In genomic region chr14:48661646-48662567, GRCm38 (mm10) we compare ENCODE assay signal across 13 mouse cellular contexts. TPM values are rescaled to one million over a fixed set of nuclear protein-coding genes. Genes with fewer than 3 reads are reported as not detected.
A peak's percentile ranks its signal among the peaks of the same experiment; 100 is the strongest.
DNase-seq lines count a peak whose midpoint lies in the region; ATAC-seq and TF ChIP-seq lines count a peak whose summit lies in the region.
"Had no signal": no experiment of that assay in that cellular context is flagged by ENCODE, and none has a peak within 500 bp of the region (broad histone marks: within the 10 kb centered on the region; RNA-seq: fewer than 3 reads in every experiment).

No protein-coding gene starts in this region.

- ATAC-seq in heart, embryonic 12.5 days (ENCODE audit: insufficient number of reproducible peaks, low FRiP score) = no peak
- ATAC-seq in embryonic facial prominence, embryonic 12.5 days (ENCODE audit: insufficient number of reproducible peaks, insufficient read depth, low FRiP score, low TSS enrichment) = no peak
- no peak for ATAC-seq in hindbrain, embryonic 13.5 days (ENCODE audit: low FRiP score)
- ATAC-seq: inflammation-experienced regulatory T-cells, adult 6 months had no signal

- DNase-seq in heart, adult 18-20 months = no peak
- DNase-seq in retina, embryonic 14.5 days (ENCODE audit: low spot score) = peak; percentile 52
- no peak for DNase-seq in left cerebral cortex, adult 2 months (ENCODE audit: extremely low spot score in 1 of 2, low spot score in 2 of 2)
- no peak for DNase-seq in urinary bladder, postnatal 14 days (ENCODE audit: low spot score)
- DNase-seq in cerebellum, adult 18-20 months = no peak
- DNase-seq: layer of hippocampus, postnatal 36 days had no signal

- H3K4me1 ChIP-seq in heart, embryonic 12.5 days (replicated peaks) = peaks cover 16% of the 10 kb centered on the region
- no peaks in the 10 kb centered on the region for H3K4me1 ChIP-seq in embryonic facial prominence, embryonic 12.5 days
- H3K4me1 ChIP-seq in hindbrain, embryonic 13.5 days (replicated peaks) = peaks cover 17% of the 10 kb centered on the region; the same call in 1 of the 2 replicates
- H3K4me1 ChIP-seq: stomach, embryonic 15.5 days had no signal

- WGBS in heart, embryonic 12.5 days = 4% methylated on average over 38 of the region's 38 CpGs
- 8% methylated on average over 38 of the region's 38 CpGs for WGBS in embryonic facial prominence, embryonic 12.5 days
- 8% methylated on average over 38 of the region's 38 CpGs for WGBS in hindbrain, embryonic 13.5 days

- H3K4me2 ChIP-seq in heart, embryonic 12.5 days = peak overlapping the region; percentile 14; the same call in 1 of the 2 replicates
- peak overlapping the region; percentile 30 for H3K4me2 ChIP-seq in embryonic facial prominence, embryonic 12.5 days (replicated peaks)
- H3K4me2 ChIP-seq in hindbrain, embryonic 13.5 days = peak overlapping the region; percentile 2; the same call in 1 of the 2 replicates
- H3K4me2 ChIP-seq: stomach, embryonic 15.5 days had no signal

- H3K9ac ChIP-seq in heart, embryonic 12.5 days = no peak overlapping the region
- no peak overlapping the region for H3K9ac ChIP-seq in embryonic facial prominence, embryonic 12.5 days
- H3K9ac ChIP-seq in hindbrain, embryonic 13.5 days = peak overlapping the region; percentile 3; the same call in 1 of the 2 replicates
- H3K9ac ChIP-seq: liver, embryonic 14.5 days; stomach, embryonic 15.5 days had no signal

- intact Hi-C loops in left cerebral cortex, adult 2 months (cut with DNase I) = loop anchor here (10.0 kb wide), 1 partner anchor 323 kb away; no protein-coding TSS in a partner anchor

- no peak for TF ChIP-seq CTCF in left cerebral cortex, adult 2 months (IDR thresholded peaks at IDR 0.05)

- H3K9me3 ChIP-seq in heart, embryonic 12.5 days (replicated peaks) = no peaks in the 10 kb centered on the region
- H3K9me3 ChIP-seq in embryonic facial prominence, embryonic 12.5 days = no peaks in the 10 kb centered on the region
- no peaks in the 10 kb centered on the region for H3K9me3 ChIP-seq in hindbrain, embryonic 13.5 days
- H3K9me3 ChIP-seq: stomach, embryonic 15.5 days had no signal

- peaks cover 78% of the 10 kb centered on the region for H3K27me3 ChIP-seq in heart, embryonic 12.5 days (replicated peaks)
- peaks cover 68% of the 10 kb centered on the region for H3K27me3 ChIP-seq in embryonic facial prominence, embryonic 12.5 days
- peaks cover 97% of the 10 kb centered on the region for H3K27me3 ChIP-seq in hindbrain, embryonic 13.5 days

- no peaks in the 10 kb centered on the region for H3K36me3 ChIP-seq in heart, embryonic 12.5 days
- H3K36me3 ChIP-seq in embryonic facial prominence, embryonic 12.5 days = no peaks in the 10 kb centered on the region
- H3K36me3 ChIP-seq in hindbrain, embryonic 13.5 days = no peaks in the 10 kb centered on the region
- H3K36me3 ChIP-seq: stomach, embryonic 15.5 days had no signal

- H3K27ac ChIP-seq in heart, embryonic 12.5 days (ENCODE audit: poor library complexity, severe bottlenecking) = no peak overlapping the region
- H3K27ac ChIP-seq in embryonic facial prominence, embryonic 12.5 days = no peak overlapping the region
- no peak overlapping the region for H3K27ac ChIP-seq in hindbrain, embryonic 13.5 days
- no peak overlapping the region for H3K27ac ChIP-seq in left cerebral cortex, adult 2 months
- H3K27ac ChIP-seq: liver, embryonic 14.5 days; stomach, embryonic 15.5 days had no signal

- peak overlapping the region; percentile 20; the same call in 1 of the 2 replicates for H3K4me3 ChIP-seq in heart, embryonic 12.5 days
- peak overlapping the region; percentile 10; the same call in 1 of the 2 replicates for H3K4me3 ChIP-seq in embryonic facial prominence, embryonic 12.5 days
- H3K4me3 ChIP-seq in hindbrain, embryonic 13.5 days = peak overlapping the region; percentile 4
- no peak overlapping the region for H3K4me3 ChIP-seq in left cerebral cortex, adult 2 months
- H3K4me3 ChIP-seq: stomach, embryonic 15.5 days had no signal

RNA-seq across cellular contexts. Expression of gene Otx2, which starts 11.7 kb away (rescaled TPM):
- polyA plus RNA-seq in heart, embryonic 12.5 days (2016; fragmentation: Nextera tagmentation; extraction: Ambion mirVana) = 0.15 TPM in 1 of 2 replicates, not detected in the other
- total RNA-seq in heart, adult 18-20 months (2021) = not detected
- 7.7 and 10.4 TPM in 2 replicates for polyA plus RNA-seq in embryonic facial prominence, embryonic 12.5 days (2016; fragmentation: Nextera tagmentation; extraction: Ambion mirVana)
- polyA plus RNA-seq in hindbrain, embryonic 13.5 days (2015; fragmentation: Nextera tagmentation; extraction: Ambion mirVana) = 22.8 and 24.1 TPM in 2 replicates
- total RNA-seq in left cerebral cortex, adult 2 months (2021) = under 1 TPM; 0.77 to 0.86 TPM
- polyA plus RNA-seq: gonadal fat pad, adult 2 months; inflammation-experienced regulatory T-cells, adult 6 months had no signal
